ENCODE assay signal across 30 mouse cellular contexts in the genomic region with DNA sequence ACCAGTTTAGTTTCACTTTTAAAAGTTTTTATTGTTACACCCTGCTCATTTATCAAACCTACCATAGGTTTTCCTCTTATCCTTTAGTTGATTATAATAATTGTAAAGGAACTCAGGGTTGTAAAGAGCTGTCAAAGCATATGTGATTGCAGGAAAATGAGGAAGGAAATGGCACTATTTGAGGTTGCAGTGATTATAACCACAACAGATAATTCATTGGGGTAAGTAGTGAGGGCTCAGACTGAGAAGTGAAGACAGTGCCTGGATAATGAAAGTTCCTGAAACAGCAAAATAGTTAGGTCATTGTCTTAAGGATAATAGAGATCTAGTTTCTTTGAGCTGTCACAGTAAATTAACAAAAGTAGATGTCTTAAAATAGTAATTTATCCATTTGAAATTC.
"Had no signal": no experiment of that assay in that cellular context is flagged by ENCODE, and none has a peak within 500 bp of the region (broad histone marks: within the 10 kb centered on the region; RNA-seq: fewer than 3 reads in every experiment).

No protein-coding gene starts in this region.

- H3K4me3 ChIP-seq: gastrocnemius, adult 2 months; heart, adult 2 months; heart, embryonic 13.5 days; heart, embryonic 15.5 days; hindbrain, embryonic 10.5 days; hindbrain, embryonic 12.5 days; intestine, embryonic 15.5 days; layer of hippocampus, adult 2 months; left cerebral cortex, adult 2 months; limb, embryonic 10.5 days; limb, embryonic 12.5 days; liver, embryonic 13.5 days; liver, embryonic 15.5 days had no signal

- H3K36me3 ChIP-seq: heart, embryonic 13.5 days; heart, embryonic 15.5 days; hindbrain, embryonic 10.5 days; hindbrain, embryonic 12.5 days; intestine, embryonic 15.5 days; limb, embryonic 10.5 days; limb, embryonic 12.5 days; liver, embryonic 13.5 days; liver, embryonic 15.5 days had no signal

- ATAC-seq: hindbrain, embryonic 16.5 days; inflammation-experienced regulatory T-cells, adult 6 months; intestine, embryonic 15.5 days; intestine, postnatal 0 days had no signal

- DNase-seq: gastrocnemius, adult 2 months; gastrocnemius, postnatal 10 days; gastrocnemius, postnatal 25 days; heart, adult 11 months; heart, adult 2 months; heart, postnatal 14 days; heart, postnatal 36 days; kidney, adult 18-20 months; kidney, adult 8-10 months; kidney, postnatal 14 days; kidney, postnatal 36 days; liver; liver, embryonic 13.5 days had no signal

- H3K4me2 ChIP-seq: heart, embryonic 11.5 days; heart, embryonic 13.5 days; heart, embryonic 15.5 days; hindbrain, embryonic 12.5 days; hindbrain, embryonic 14.5 days; intestine, embryonic 15.5 days; limb, embryonic 12.5 days; liver, embryonic 11.5 days; liver, embryonic 13.5 days; liver, embryonic 15.5 days had no signal

- H3K9ac ChIP-seq: heart, embryonic 13.5 days; heart, embryonic 15.5 days; hindbrain, embryonic 12.5 days; hindbrain, embryonic 14.5 days; intestine, embryonic 15.5 days; limb, embryonic 12.5 days; liver, embryonic 13.5 days; liver, embryonic 15.5 days had no signal

- H3K27me3 ChIP-seq: heart, embryonic 13.5 days; heart, embryonic 15.5 days; hindbrain, embryonic 12.5 days; intestine, embryonic 15.5 days; limb, embryonic 12.5 days; liver, embryonic 13.5 days; liver, embryonic 15.5 days had no signal

- H3K4me1 ChIP-seq: heart, embryonic 13.5 days; heart, embryonic 15.5 days; hindbrain, embryonic 10.5 days; hindbrain, embryonic 12.5 days; intestine, embryonic 15.5 days; limb, embryonic 10.5 days; limb, embryonic 12.5 days; liver, embryonic 13.5 days; liver, embryonic 15.5 days had no signal

- H3K27ac ChIP-seq: gastrocnemius, adult 2 months; heart, adult 2 months; heart, embryonic 13.5 days; heart, embryonic 15.5 days; hindbrain, embryonic 10.5 days; hindbrain, embryonic 12.5 days; hindbrain, embryonic 14.5 days; intestine, embryonic 15.5 days; kidney, postnatal 0 days; layer of hippocampus, adult 2 months; left cerebral cortex, adult 2 months; limb, embryonic 10.5 days; limb, embryonic 12.5 days; liver, embryonic 13.5 days; liver, embryonic 15.5 days had no signal

- H3K9me3 ChIP-seq: heart, embryonic 13.5 days; heart, embryonic 15.5 days; hindbrain, embryonic 10.5 days; hindbrain, embryonic 12.5 days; intestine, embryonic 15.5 days; limb, embryonic 10.5 days; limb, embryonic 12.5 days; liver, embryonic 13.5 days; liver, embryonic 15.5 days had no signal
